Mouse (Mus musculus): Measurements from ENCODE around the gene Spata13. TPM values are rescaled to one million over a fixed set of nuclear protein-coding genes. Genes with fewer than 3 reads are reported as not detected.
A peak's percentile ranks its signal among the peaks of the same experiment; 100 is the strongest.

Spata13 gene
- total RNA-seq (2014; rRNA removed) (34.1 and 39.8 TPM in 2 replicates), polyA plus RNA-seq (2015; fragmentation: Nextera tagmentation; extraction: Ambion mirVana) (16.5 and 17.0 TPM in 2 replicates)

DNA sequence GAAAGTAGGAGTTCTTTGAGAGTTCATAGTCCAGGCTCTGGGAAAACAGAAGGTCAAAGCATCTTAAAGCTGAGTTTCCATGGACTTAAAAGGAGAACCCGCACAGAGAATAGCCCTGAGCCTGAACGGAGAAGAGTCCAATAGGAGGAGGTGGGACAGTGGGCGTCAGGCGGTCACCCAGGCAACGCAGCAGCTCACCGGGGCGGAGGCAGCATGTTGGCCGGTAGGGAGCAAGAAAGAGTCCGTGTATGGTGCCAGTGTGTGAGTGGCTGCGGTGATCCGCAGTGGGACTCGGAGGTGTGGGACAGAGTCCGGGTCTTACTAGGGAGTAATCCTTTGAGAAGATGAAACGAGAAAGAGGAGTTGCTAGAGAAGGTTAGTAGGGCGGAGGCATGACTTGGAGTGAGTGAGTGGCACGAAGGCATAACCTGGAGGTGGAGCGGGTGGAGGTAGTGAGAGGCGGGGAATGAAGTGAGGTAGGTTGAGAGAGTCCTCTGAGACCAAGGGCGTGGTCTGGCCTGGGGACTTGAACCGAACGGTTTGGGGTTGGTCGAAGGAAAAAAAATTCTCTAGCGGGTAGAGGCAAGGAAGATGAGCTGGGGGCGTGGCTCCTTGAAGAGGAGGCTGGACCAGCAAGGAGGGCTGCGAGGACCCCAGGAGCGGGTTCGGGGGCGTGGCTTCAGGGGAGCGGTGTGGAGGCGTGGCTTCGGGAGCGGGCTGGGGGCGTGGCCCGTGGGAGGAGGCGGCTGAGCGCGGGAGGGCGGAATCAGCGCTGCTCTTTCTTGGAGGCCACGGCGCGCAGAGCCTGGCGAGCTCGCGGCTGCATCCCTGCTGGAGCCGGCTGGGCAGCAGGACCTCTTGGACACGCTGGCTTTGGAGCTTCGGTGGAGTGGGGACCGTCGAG, at the start of gene Spata13:
Gene Spata13 (plus strand): TSS at position 41 of the 904 bp plus-strand sequence.
- H3K27ac ChIP-seq: peak within 1 kb of the TSS; percentile 48; the same call in 1 of the 2 replicates
- WGBS: under 1% methylated on average over 47 of the region's 50 CpGs
- peak; percentile 89 for ATAC-seq

DNA sequence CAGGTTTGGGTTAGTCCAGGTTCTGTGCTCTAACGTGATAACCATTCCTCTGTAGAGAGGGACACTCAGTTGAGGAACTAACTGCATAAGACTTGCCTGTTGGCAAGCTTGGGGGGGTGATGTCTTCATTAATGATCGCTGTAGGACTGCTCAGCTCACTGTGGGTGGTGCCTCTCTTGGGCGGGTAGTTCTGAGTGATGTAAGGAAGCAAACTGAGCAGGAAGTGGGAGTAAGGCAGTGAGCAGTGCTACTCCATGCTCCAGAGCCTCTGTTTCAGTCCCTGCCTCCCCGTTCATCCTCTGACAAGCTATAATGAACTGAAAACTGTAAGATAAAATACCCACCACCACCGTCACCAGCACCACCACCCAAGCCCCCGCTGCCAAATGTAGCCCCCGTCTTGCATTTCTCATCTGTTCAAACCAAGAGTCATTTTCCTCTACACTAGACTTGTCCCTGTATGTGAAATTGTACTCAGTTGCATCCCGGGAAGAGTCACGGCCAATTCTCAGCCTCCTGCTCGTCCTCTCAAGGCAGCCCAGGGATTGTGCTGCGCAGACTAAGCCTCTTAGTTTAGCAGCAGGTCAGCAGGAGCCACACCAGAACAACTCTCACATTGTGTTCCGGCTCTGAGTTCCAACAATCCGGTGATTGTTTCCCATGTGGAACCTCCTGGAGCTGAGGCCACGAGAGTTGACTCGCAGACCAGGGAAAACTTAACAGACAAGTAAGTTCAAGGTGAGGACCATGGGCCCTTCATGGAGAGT, 46.9 kb upstream of the Spata13 start:
- TF ChIP-seq CTCF (IDR thresholded peaks at IDR 0.05; ENCODE audit: low read depth): no peak
- H3K4me2 ChIP-seq (ENCODE audit: low read depth, low read length): no peak overlapping the region

More for the DNA sequence above, at the start of gene Spata13:
- Histone ChIP-seq H3K4me2 (ENCODE audit: low read depth, low read length) (peak within 1 kb of the TSS; percentile 96), H3K9ac (replicated peaks; ENCODE audit: low read length) (peak within 1 kb of the TSS; percentile 57), H3K36me3 (ENCODE audit: insufficient read depth, low read length) (no peaks in the 10 kb centered on the region), H3K4me3 (ENCODE audit: low read length) (peak within 1 kb of the TSS; percentile 73), H3K27me3 (ENCODE audit: insufficient read depth, low read length) (no peaks in the 10 kb centered on the region), H3K9me3 (ENCODE audit: low read length) (no peaks in the 10 kb centered on the region), H3K4me1 (ENCODE audit: insufficient read depth, low read length) (peaks cover 18% of the 10 kb centered on the region; the same call in 1 of the 2 replicates)
- peak; percentile 90 for DNase-seq (ENCODE audit: low spot score)
- TF ChIP-seq CTCF (IDR thresholded peaks at IDR 0.05; ENCODE audit: low read depth): peak; percentile 22; the same call in 1 of the 2 replicates

DNA sequence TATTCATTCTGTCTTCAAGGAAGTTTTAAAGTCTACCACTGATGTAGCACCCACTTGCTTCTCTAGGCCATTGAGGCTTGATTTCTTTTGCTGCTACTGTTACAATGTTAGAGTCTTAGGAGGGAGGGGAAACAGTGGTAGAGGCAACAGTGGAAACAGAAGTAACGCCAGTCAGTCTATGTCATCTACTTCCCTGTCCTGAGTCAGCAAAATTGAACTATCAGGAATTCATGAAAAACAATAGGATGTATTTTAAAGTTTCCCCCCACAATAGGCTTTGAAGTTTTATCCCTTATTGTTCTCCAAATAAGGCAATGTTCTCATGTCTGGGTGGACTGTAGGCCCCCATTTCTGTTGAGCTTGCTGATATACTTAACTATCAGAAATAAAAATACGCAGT, 44.8 kb upstream of the Spata13 start:
- H3K9ac ChIP-seq (replicated peaks; ENCODE audit: low read length): no peak overlapping the region
- no peak overlapping the region for H3K4me2 ChIP-seq (ENCODE audit: low read depth, low read length)
- H3K27ac ChIP-seq: no peak overlapping the region
- no peaks in the 10 kb centered on the region for H3K36me3 ChIP-seq (ENCODE audit: insufficient read depth, low read length)
- ATAC-seq (no peak), DNase-seq (ENCODE audit: low spot score) (no peak)
- TF ChIP-seq CTCF (IDR thresholded peaks at IDR 0.05; ENCODE audit: low read depth): no peak
- no peaks in the 10 kb centered on the region for H3K9me3 ChIP-seq (ENCODE audit: low read length)
- WGBS: 86% methylated on average over 2 of the region's 2 CpGs
- no peak overlapping the region for H3K4me3 ChIP-seq (ENCODE audit: low read length)
- H3K27me3 ChIP-seq (ENCODE audit: insufficient read depth, low read length): no peaks in the 10 kb centered on the region
- H3K4me1 ChIP-seq (ENCODE audit: insufficient read depth, low read length): peaks cover 8% of the 10 kb centered on the region

More for the DNA sequence above, 46.9 kb upstream of the Spata13 start:
- no peaks in the 10 kb centered on the region for H3K27me3 ChIP-seq (ENCODE audit: insufficient read depth, low read length)
- H3K36me3 ChIP-seq (ENCODE audit: insufficient read depth, low read length): no peaks in the 10 kb centered on the region
- DNase-seq (ENCODE audit: low spot score): peak; percentile 23
- no peak overlapping the region for H3K9ac ChIP-seq (replicated peaks; ENCODE audit: low read length)
- peaks cover 8% of the 10 kb centered on the region for H3K4me1 ChIP-seq (ENCODE audit: insufficient read depth, low read length)
- H3K9me3 ChIP-seq (ENCODE audit: low read length): no peaks in the 10 kb centered on the region
- ATAC-seq: 0 out of 2 replicates have a peak, but pooled peaks have one; percentile 15
- WGBS: 25% methylated on average over 15 of the region's 15 CpGs
- H3K27ac ChIP-seq: no peak overlapping the region
- H3K4me3 ChIP-seq (ENCODE audit: low read length): no peak overlapping the region

DNA sequence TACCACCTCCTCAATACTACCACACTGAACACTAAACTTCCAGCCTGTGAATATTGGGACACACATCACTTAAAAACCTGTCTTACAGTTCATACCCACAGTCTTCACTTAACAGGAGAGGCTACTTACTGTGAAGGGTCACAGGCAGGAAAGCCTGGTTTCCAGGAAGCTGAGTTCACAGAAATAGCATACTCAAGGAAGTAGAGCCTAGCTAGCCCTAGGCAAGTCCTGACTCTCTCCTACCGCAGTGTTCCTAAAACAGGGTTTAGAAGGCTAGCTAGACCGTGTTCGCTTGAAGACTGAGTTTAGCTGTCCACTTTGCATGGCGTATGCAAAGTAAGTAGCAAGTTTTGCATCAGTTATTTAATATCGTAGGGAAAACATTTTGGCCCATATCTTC, 41.5 kb upstream of the Spata13 start:
- no peaks in the 10 kb centered on the region for H3K4me1 ChIP-seq (ENCODE audit: insufficient read depth, low read length)
- H3K36me3 ChIP-seq (ENCODE audit: insufficient read depth, low read length): no peaks in the 10 kb centered on the region
- 89% methylated on average over 5 of the region's 5 CpGs for WGBS
- no peaks in the 10 kb centered on the region for H3K9me3 ChIP-seq (ENCODE audit: low read length)
- no peaks in the 10 kb centered on the region for H3K27me3 ChIP-seq (ENCODE audit: insufficient read depth, low read length)
- no peak overlapping the region for H3K4me3 ChIP-seq (ENCODE audit: low read length)
- no peak for ATAC-seq
- no peak for TF ChIP-seq CTCF (IDR thresholded peaks at IDR 0.05; ENCODE audit: low read depth)
- no peak overlapping the region for H3K27ac ChIP-seq
- no peak for DNase-seq (ENCODE audit: low spot score)
- no peak overlapping the region for H3K4me2 ChIP-seq (ENCODE audit: low read depth, low read length)
- H3K9ac ChIP-seq (replicated peaks; ENCODE audit: low read length): no peak overlapping the region

DNA sequence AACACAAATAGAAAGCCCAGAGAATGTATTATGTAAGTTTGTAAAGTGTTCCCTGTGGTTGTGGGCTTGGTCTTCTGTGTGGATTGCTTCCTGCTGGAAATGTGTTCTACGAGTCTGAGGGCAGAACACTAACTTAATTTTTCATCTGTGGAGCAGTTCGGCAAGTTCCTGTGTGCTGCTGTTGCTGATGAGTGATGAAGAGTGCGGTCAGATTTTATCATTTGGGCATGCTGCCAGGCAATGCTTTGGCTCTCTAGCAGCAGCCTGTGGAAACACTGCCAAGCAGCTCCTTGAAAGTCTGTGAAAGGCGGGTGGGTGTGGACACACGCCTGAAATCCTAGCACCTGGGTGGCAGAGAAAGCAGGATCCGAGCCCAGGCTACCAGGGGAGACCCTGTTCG, 41.0 kb upstream of the Spata13 start:
- ATAC-seq (no peak), DNase-seq (ENCODE audit: low spot score) (peak; percentile 18)
- H3K4me3 ChIP-seq (ENCODE audit: low read length): no peak overlapping the region
- H3K9me3 ChIP-seq (ENCODE audit: low read length): no peaks in the 10 kb centered on the region
- H3K9ac ChIP-seq (replicated peaks; ENCODE audit: low read length): no peak overlapping the region
- H3K27me3 ChIP-seq (ENCODE audit: insufficient read depth, low read length): no peaks in the 10 kb centered on the region
- WGBS: 30% methylated on average over 7 of the region's 7 CpGs
- H3K4me2 ChIP-seq (ENCODE audit: low read depth, low read length): no peak overlapping the region
- H3K4me1 ChIP-seq (ENCODE audit: insufficient read depth, low read length): no peaks in the 10 kb centered on the region
- H3K36me3 ChIP-seq (ENCODE audit: insufficient read depth, low read length): no peaks in the 10 kb centered on the region
- H3K27ac ChIP-seq: no peak overlapping the region
- TF ChIP-seq CTCF (IDR thresholded peaks at IDR 0.05; ENCODE audit: low read depth): no peak

DNA sequence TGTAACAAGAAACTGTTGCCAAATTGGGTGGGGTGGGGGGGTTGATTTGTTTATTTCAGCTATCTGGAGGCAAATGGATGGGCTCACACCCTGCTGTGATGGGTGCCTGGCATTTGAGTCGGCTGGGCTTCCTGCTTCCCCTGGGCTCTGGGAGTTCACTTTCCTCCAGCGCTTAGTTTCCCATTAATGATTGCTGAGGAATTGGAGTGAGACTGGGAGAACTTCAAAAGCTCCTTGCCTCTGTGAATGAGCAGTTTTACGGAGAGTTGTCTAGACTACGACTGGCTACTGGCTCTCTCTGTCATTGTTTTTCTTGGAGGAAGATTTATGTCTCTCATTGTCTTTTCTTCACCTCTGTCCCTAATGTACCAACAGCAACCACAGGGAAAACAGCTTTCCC, 36.2 kb upstream of the Spata13 start:
- Histone ChIP-seq H3K27me3 (ENCODE audit: insufficient read depth, low read length) (no peaks in the 10 kb centered on the region), H3K4me1 (ENCODE audit: insufficient read depth, low read length) (no peaks in the 10 kb centered on the region), H3K27ac (no peak overlapping the region), H3K4me3 (ENCODE audit: low read length) (no peak overlapping the region), H3K4me2 (ENCODE audit: low read depth, low read length) (no peak overlapping the region), H3K36me3 (ENCODE audit: insufficient read depth, low read length) (no peaks in the 10 kb centered on the region), H3K9ac (replicated peaks; ENCODE audit: low read length) (no peak overlapping the region), H3K9me3 (ENCODE audit: low read length) (no peaks in the 10 kb centered on the region)
- no peak for TF ChIP-seq CTCF (IDR thresholded peaks at IDR 0.05; ENCODE audit: low read depth)
- DNase-seq (ENCODE audit: low spot score) (no peak), ATAC-seq (no peak)
- WGBS: 13% methylated on average over 4 of the region's 4 CpGs
